Mouse (Mus musculus): ENCODE data around the gene Shc4.

DNA sequence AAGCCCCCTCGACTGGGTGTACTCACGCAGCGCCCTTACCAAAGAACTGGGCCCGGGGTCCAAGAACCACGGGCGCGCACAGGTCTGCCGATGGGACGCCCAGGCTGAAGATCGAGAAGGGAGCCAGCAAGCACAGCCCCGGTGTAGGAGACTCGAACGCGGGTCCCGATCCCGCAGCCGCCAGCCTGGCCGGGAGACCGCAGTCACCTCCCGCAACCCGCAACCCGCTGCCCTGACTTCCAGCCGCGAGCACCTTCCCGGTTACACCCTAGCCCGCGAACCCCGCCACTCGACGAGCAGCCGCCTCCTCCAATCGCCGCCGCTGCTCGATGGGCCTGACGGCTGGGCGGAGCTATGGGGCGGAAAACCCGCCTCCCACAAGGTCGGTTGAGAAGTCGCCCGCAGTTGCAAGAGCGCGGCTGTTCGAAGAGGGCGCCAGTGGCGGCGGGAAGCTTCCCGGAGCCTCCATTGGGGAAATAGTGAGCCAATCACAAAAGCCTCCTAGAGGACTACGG, 99.1 kb downstream of the Shc4 start, which contains the start of gene Cep152:
- peak; percentile 37 for TF ChIP-seq CTCF (IDR thresholded peaks at IDR 0.05; ENCODE audit: low read depth)
- no peak for TF ChIP-seq EP300 (IDR thresholded peaks at IDR 0.05; ENCODE audit: low read depth)

Measured in heart, postnatal 0 days (tissue).